Mouse (Mus musculus) lung, postnatal 14 days (tissue): ENCODE results near the gene Cdc42ep3.

Experiments used
- DNase-seq: peaks from one replicate; pipeline ENCODE4 v3.0.0; 2021

Cdc42ep3 gene

GRCm38 (mm10) chr17:79343334-79343946 is 11.5 kb downstream of the Cdc42ep3 start:
- no peak for DNase-seq

GRCm38 (mm10) chr17:79342639-79343333 is 12.1 kb downstream of the Cdc42ep3 start:
- no peak for DNase-seq

GRCm38 (mm10) chr17:79341946-79342470 is 12.9 kb downstream of the Cdc42ep3 start:
- no peak for DNase-seq

- no peak for DNase-seq
Measured at GRCm38 (mm10) chr17:79337494-79337893, 17.4 kb downstream of the Cdc42ep3 start.

GRCm38 (mm10) chr17:79334701-79335100 is 20.2 kb downstream of the Cdc42ep3 start:
- no peak for DNase-seq

- DNase-seq: no peak
Measured at GRCm38 (mm10) chr17:79333650-79334049, 21.2 kb downstream of the Cdc42ep3 start.

- no peak for DNase-seq
Measured at GRCm38 (mm10) chr17:79332864-79333263, 22.0 kb downstream of the Cdc42ep3 start.

- DNase-seq: no peak
Measured at GRCm38 (mm10) chr17:79330397-79330796, 24.5 kb downstream of the Cdc42ep3 start.

- no peak for DNase-seq
Measured at GRCm38 (mm10) chr17:79326868-79327376, 28.0 kb downstream of the Cdc42ep3 start.

GRCm38 (mm10) chr17:79317085-79317751 is 37.7 kb downstream of the Cdc42ep3 start:
- no peak for DNase-seq

GRCm38 (mm10) chr17:79315415-79316094 is 39.3 kb downstream of the Cdc42ep3 start:
- no peak for DNase-seq

- DNase-seq: no peak
Measured at GRCm38 (mm10) chr17:79310465-79310864, 44.4 kb downstream of the Cdc42ep3 start.

- DNase-seq: no peak
Measured at GRCm38 (mm10) chr17:79309506-79309905, 45.4 kb downstream of the Cdc42ep3 start.

- DNase-seq: no peak
Measured at GRCm38 (mm10) chr17:79305644-79306043, 49.2 kb downstream of the Cdc42ep3 start.

GRCm38 (mm10) chr17:79303744-79304497 is 51.0 kb downstream of the Cdc42ep3 start:
- no peak for DNase-seq

GRCm38 (mm10) chr17:79303238-79303637 is 51.7 kb downstream of the Cdc42ep3 start:
- DNase-seq: no peak

GRCm38 (mm10) chr17:79299925-79300324 is 55.0 kb downstream of the Cdc42ep3 start:
- DNase-seq: no peak

- no peak for DNase-seq
Measured at GRCm38 (mm10) chr17:79298968-79299367, 55.9 kb downstream of the Cdc42ep3 start.

- DNase-seq: no peak
Measured at GRCm38 (mm10) chr17:79295926-79296325, 59.0 kb downstream of the Cdc42ep3 start.

- DNase-seq: no peak
Measured at GRCm38 (mm10) chr17:79291672-79292071, 63.2 kb downstream of the Cdc42ep3 start.

- DNase-seq: no peak
Measured at GRCm38 (mm10) chr17:79290697-79291096, 64.2 kb downstream of the Cdc42ep3 start.

GRCm38 (mm10) chr17:79287302-79287701 is 67.6 kb downstream of the Cdc42ep3 start:
- DNase-seq: no peak
